Mouse (Mus musculus) stomach, embryonic 16.5 days (tissue): ENCODE results near the gene Herc2. TPM values are rescaled to one million over a fixed set of nuclear protein-coding genes. Genes with fewer than 3 reads are reported as not detected.

Source experiments
- ATAC-seq: fragments of 200-750 bp; cut with Nextera tagmentation; 2 replicates; pipeline ENCODE4 v1.8.0; 2017; ENCODE audit warnings: moderate number of reproducible peaks, moderate TSS enrichment; ENCODE audit not compliant: insufficient read depth, low FRiP score
- H3K27ac ChIP-seq: fragments of 300-500 bp; sonication (generic); 2 replicates; pipeline ENCODE4 v1.5.1; 2014; ENCODE audit warnings: low read length
- H3K27me3 ChIP-seq: fragments of 300-500 bp; sonication (generic); 2 replicates; pipeline ENCODE4 v1.6.1; 2014; ENCODE audit warnings: low read length, control low read depth, mixed read lengths; ENCODE audit not compliant: control insufficient read depth, insufficient read depth
- H3K36me3 ChIP-seq: fragments of 300-500 bp; sonication (generic); 2 replicates; pipeline ENCODE4 v1.6.1; 2014; ENCODE audit warnings: low read length; ENCODE audit not compliant: control insufficient read depth, insufficient read depth
- H3K4me1 ChIP-seq: fragments of 300-500 bp; sonication (generic); 2 replicates; pipeline ENCODE4 v1.6.1; 2014; ENCODE audit warnings: low read length, control low read depth, mixed read lengths; ENCODE audit not compliant: control insufficient read depth, insufficient read depth
- H3K4me2 ChIP-seq: fragments of 300-500 bp; sonication (generic); 2 replicates; pipeline ENCODE4 v1.6.1; 2014; ENCODE audit warnings: low read depth, low read length, mixed read lengths
- H3K4me3 ChIP-seq: fragments of 300-500 bp; sonication (generic); replicated peaks from 2 replicates; pipeline ENCODE4 v1.5.1; 2014; ENCODE audit warnings: mild to moderate bottlenecking, low read length
- H3K9ac ChIP-seq: fragments of 300-500 bp; sonication (generic); 2 replicates; pipeline ENCODE4 v1.6.1; 2014; ENCODE audit warnings: low read length
- H3K9me3 ChIP-seq: fragments of 300-500 bp; sonication (generic); replicated peaks from 2 replicates; pipeline ENCODE4 v1.6.1; 2016; ENCODE audit warnings: low read length, control low read depth; ENCODE audit not compliant: control insufficient read depth
- WGBS: fragments of 180-500 bp; shearing (Covaris S2); extraction: QIAGEN DNeasy Blood & Tissue Kit; methylation state at CpG from one replicate; pipeline ENCODE4 v1.1.7; 2014; 5-methylcytosine and 5-hydroxymethylcytosine counted together
- polyA plus RNA-seq: library from polyadenylated mRNA; unstranded; fragments of >200 nt; fragmentation: Nextera tagmentation; extraction: Ambion mirVana; gene quantifications from 2 replicates; pipeline ENCODE4 v1.2.1, GENCODE M21; 2015

The Herc2 gene
- polyA plus RNA-seq, 1 experiment from 2014 or later: 19.9 TPM

DNA sequence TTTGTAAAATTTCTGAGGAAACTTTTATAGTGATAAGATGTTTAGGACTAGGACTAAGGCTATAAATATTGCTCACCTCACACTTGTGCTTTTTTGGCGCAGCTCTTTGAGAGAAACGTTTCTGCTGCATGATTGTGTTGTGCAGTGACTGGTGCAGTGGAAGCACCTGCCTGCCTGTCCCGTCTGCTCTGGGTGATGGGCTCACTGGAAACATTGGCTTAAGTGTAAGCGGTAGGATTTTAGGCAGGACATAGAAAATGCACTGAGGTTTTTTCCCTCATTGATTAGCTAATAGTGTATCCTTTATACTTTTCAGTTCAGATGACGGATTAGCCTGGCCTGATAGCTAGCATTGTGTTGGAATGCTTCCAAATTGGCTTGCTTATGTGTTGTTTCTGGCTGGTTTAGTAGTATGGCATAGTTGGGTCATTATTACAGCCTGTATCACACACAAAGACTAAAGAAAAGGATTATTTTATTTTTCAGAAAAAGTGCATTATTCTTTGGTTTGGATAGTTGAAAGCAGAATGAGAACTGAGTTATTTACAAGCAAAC lies 52.4 kb downstream of the Herc2 start:
- no peak for ATAC-seq
- H3K9ac ChIP-seq: no peak overlapping the region
- H3K27ac ChIP-seq: no peak overlapping the region
- 84% methylated on average over 5 of the region's 5 CpGs for WGBS
- H3K4me1 ChIP-seq: no peaks in the 10 kb centered on the region
- H3K4me3 ChIP-seq: no peak overlapping the region
- no peaks in the 10 kb centered on the region for H3K27me3 ChIP-seq
- no peak overlapping the region for H3K4me2 ChIP-seq
- H3K36me3 ChIP-seq: peaks cover 8% of the 10 kb centered on the region; the same call in 1 of the 2 replicates
- no peaks in the 10 kb centered on the region for H3K9me3 ChIP-seq

DNA sequence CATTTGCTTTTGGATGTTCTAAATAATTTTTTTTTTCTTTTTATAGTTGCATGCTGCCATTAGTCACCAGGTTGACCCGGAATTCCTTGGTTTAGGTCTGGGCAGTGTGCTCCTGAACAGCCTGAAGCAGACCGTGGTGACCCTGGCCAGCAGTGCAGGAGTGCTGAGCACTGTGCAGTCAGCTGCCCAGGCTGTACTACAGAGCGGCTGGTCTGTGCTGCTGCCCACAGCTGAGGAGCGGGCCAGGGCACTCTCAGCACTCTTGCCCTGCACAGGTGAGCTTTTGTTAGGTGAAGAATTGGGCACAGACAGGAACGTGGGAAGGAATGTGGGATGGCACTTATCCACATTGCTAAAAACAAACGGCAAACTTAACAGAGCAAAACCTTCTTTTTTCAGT lies 63.0 kb downstream of the Herc2 start:
- Histone ChIP-seq H3K27me3 (no peaks in the 10 kb centered on the region), H3K9me3 (no peaks in the 10 kb centered on the region), H3K27ac (no peak overlapping the region), H3K4me3 (no peak overlapping the region), H3K9ac (no peak overlapping the region), H3K4me1 (no peaks in the 10 kb centered on the region), H3K4me2 (no peak overlapping the region), H3K36me3 (0 out of 2 replicates have a peak, but pooled peaks cover 5% of the 10 kb centered on the region)
- WGBS: 89% methylated on average over 6 of the region's 6 CpGs
- no peak for ATAC-seq

DNA sequence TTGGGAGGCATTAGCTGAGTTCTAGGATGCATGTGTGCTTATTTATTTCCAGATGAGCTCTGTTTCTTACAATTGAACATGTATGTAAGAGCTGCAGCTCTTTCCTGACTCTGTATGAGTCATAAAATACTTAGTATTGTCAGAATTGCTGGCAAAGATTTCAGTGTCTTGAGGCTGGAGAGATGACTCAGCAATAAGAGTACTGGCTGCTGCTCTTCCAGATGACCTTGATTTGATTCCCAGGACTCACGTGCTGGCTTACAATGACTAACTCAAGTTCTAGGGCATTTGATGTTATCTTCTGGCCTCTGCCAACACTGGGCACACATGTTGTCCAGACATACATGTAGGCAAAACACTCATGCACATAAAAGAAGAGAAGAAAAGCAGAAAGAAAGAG lies 64.2 kb downstream of the Herc2 start:
- no peak overlapping the region for H3K4me2 ChIP-seq
- no peak overlapping the region for H3K4me3 ChIP-seq
- 0 out of 2 replicates have a peak, but pooled peaks cover 5% of the 10 kb centered on the region for H3K36me3 ChIP-seq
- ATAC-seq: no peak
- WGBS: 53% methylated on average over 1 of the region's 1 CpGs
- H3K4me1 ChIP-seq: no peaks in the 10 kb centered on the region
- H3K27ac ChIP-seq: no peak overlapping the region
- no peaks in the 10 kb centered on the region for H3K27me3 ChIP-seq
- H3K9me3 ChIP-seq: no peaks in the 10 kb centered on the region
- H3K9ac ChIP-seq: no peak overlapping the region

DNA sequence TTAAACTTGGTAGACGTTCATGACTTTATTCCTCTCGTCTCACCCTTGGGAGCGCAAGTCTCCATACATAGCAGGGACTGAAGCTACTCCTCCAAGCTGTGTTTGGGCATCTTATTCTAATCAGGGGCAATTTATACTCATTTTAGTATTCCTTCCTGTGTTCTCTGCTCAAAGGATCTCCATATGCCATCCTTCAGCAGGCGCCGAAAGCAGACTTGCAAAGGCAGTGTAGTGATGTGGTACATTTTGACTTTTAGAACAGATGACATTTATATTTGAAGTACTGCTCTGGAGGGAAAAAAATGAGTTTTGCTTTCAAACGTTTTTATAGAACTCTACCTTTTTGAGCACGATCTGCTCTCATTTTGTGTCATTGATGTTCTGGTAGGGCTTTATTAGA lies 71.0 kb downstream of the Herc2 start:
- Histone ChIP-seq H3K36me3 (no peaks in the 10 kb centered on the region), H3K27me3 (no peaks in the 10 kb centered on the region), H3K27ac (no peak overlapping the region), H3K4me1 (no peaks in the 10 kb centered on the region), H3K4me2 (no peak overlapping the region), H3K4me3 (no peak overlapping the region), H3K9me3 (no peaks in the 10 kb centered on the region), H3K9ac (no peak overlapping the region)
- ATAC-seq: no peak
- 86% methylated on average over 7 of the region's 7 CpGs for WGBS

DNA sequence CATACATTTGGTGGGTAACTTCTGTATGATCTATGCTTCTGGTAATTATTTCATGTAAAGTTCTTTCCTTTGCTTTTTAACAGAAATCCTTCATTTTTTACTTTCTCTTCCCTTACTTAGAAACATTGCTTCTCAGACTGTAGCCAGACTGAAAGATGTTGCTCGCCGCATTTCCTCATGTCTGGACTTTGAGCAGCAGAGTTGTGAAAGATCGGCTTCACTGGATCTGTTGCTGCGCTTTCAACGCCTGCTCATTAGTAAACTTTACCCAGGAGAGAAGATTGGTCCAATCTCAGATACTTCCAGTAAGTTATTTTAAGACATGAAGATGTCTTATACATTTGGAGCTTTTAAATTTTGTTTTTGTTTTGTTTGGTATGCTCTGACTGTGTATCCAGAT lies 71.4 kb downstream of the Herc2 start:
- H3K9me3 ChIP-seq: no peaks in the 10 kb centered on the region
- no peak overlapping the region for H3K4me3 ChIP-seq
- WGBS: 92% methylated on average over 5 of the region's 5 CpGs
- H3K9ac ChIP-seq: no peak overlapping the region
- no peaks in the 10 kb centered on the region for H3K27me3 ChIP-seq
- ATAC-seq: no peak
- H3K4me2 ChIP-seq: no peak overlapping the region
- no peak overlapping the region for H3K27ac ChIP-seq
- no peaks in the 10 kb centered on the region for H3K36me3 ChIP-seq
- no peaks in the 10 kb centered on the region for H3K4me1 ChIP-seq

DNA sequence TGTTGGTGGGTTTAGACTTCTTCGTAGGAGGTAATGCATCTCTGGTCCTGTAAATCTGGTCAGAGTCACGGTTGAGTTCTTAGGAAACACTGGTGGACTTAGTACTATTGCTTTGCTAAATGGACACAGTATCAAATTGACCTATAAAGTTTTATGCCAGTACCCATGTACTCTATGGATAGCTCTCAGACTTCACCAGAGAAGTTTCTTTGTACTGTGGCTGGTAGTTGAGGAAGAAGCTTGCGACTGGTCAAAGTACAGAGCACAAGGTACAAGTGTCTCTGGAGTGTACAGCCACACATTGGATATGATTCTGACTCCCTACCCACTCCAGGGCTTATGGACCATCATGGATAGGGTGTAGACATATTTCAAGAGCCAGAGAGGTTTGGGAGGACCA lies 78.1 kb downstream of the Herc2 start:
- WGBS: 97% methylated on average over 3 of the region's 3 CpGs
- Histone ChIP-seq H3K4me1 (no peaks in the 10 kb centered on the region), H3K27ac (no peak overlapping the region), H3K4me2 (no peak overlapping the region), H3K27me3 (no peaks in the 10 kb centered on the region), H3K9me3 (no peaks in the 10 kb centered on the region), H3K4me3 (no peak overlapping the region), H3K9ac (no peak overlapping the region), H3K36me3 (peaks cover 7% of the 10 kb centered on the region; the same call in 1 of the 2 replicates)
- ATAC-seq: no peak

DNA sequence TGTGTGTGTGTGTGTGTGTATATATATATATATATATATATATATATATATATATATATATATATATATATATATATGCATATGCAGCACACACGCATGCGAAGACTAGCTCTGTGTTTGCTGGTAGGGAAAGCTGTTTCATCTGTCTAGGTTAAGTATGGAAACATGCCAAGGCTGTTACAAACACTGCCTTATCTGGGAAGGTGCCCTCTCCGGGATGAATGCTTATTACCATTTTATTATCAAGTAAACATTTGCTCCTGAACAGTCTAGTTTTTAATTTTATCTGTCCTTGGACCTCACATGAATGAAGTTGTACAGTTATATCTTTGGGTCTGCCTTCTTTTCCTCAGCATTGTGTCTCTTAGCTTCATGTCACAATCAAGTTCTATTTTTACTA lies 79.6 kb downstream of the Herc2 start:
- Histone ChIP-seq H3K27ac (no peak overlapping the region), H3K4me2 (no peak overlapping the region), H3K4me3 (no peak overlapping the region), H3K27me3 (no peaks in the 10 kb centered on the region), H3K36me3 (peaks cover 8% of the 10 kb centered on the region), H3K4me1 (no peaks in the 10 kb centered on the region), H3K9me3 (no peaks in the 10 kb centered on the region), H3K9ac (no peak overlapping the region)
- no peak for ATAC-seq
- 92% methylated on average over 3 of the region's 3 CpGs for WGBS

DNA sequence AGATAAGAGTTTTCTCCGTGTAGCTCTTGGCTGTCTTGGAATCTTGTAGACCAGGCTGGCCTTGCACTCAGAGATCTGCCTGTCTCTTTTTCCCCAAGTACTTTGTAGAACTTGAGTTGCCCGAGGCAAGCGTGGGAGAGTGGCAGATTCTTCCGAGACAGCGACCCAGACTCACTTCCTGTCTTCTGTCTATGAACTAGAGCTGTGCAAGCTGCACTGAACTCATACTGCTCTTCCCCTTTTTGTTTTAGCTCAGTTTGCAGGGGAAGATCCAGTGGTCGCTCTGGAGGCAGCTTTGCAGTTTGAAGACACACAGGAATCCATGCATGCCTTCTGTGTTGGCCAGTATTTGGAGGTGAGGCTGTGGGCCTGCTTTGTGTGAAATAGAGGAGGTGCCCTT lies 81.6 kb downstream of the Herc2 start:
- H3K36me3 ChIP-seq: peaks cover 14% of the 10 kb centered on the region

DNA sequence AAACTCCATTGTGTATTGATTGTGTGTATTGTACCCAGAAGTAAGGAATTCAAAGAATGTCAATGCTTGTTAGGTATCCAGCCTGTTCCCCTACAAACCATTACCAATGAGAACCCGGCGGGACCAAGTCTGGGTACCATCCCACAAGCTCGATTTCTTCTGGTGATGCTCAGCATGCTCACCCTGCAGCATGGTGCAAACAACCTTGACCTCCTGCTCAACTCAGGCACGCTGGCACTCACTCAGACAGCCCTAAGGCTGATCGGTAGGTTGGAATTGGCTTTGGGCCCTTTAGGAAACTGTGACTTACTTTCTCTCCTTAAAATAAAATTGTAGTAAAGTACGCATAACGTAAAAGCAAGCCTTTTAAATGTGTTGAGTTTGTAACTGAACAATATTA lies 88.7 kb downstream of the Herc2 start:
- no peaks in the 10 kb centered on the region for H3K27me3 ChIP-seq
- H3K9ac ChIP-seq: no peak overlapping the region
- no peak overlapping the region for H3K27ac ChIP-seq
- ATAC-seq: no peak
- H3K4me3 ChIP-seq: no peak overlapping the region
- peaks cover 7% of the 10 kb centered on the region; the same call in 1 of the 2 replicates for H3K36me3 ChIP-seq
- H3K9me3 ChIP-seq: no peaks in the 10 kb centered on the region
- WGBS: 89% methylated on average over 7 of the region's 7 CpGs
- no peaks in the 10 kb centered on the region for H3K4me1 ChIP-seq
- no peak overlapping the region for H3K4me2 ChIP-seq

More for the DNA sequence above, 81.6 kb downstream of the Herc2 start:
- Histone ChIP-seq H3K27ac (no peak overlapping the region), H3K4me3 (no peak overlapping the region), H3K27me3 (no peaks in the 10 kb centered on the region), H3K9me3 (no peaks in the 10 kb centered on the region), H3K4me1 (no peaks in the 10 kb centered on the region), H3K9ac (no peak overlapping the region), H3K4me2 (no peak overlapping the region)
- WGBS: 74% methylated on average over 6 of the region's 6 CpGs
- ATAC-seq: no peak
